Mouse (Mus musculus) gonadal fat pad, adult 2 months (tissue): ENCODE data around the gene Catsper3. TPM values are rescaled to one million over a fixed set of nuclear protein-coding genes. Genes with fewer than 3 reads are reported as not detected.

Experiments
- DNase-seq: peaks from one replicate; pipeline ENCODE4 v3.0.0-alpha.2; 2012; ENCODE audit warnings: low read depth
- polyA plus RNA-seq: library from polyadenylated mRNA; depleted of rRNA; stranded (reverse); fragments of >200 nt; gene quantifications from 2 replicates; pipeline ENCODE4 v1.2.3, GENCODE M21; 2012; rRNA removed

Catsper3 gene
- 0.41 and 0.66 TPM in 2 replicates for polyA plus RNA-seq

DNA sequence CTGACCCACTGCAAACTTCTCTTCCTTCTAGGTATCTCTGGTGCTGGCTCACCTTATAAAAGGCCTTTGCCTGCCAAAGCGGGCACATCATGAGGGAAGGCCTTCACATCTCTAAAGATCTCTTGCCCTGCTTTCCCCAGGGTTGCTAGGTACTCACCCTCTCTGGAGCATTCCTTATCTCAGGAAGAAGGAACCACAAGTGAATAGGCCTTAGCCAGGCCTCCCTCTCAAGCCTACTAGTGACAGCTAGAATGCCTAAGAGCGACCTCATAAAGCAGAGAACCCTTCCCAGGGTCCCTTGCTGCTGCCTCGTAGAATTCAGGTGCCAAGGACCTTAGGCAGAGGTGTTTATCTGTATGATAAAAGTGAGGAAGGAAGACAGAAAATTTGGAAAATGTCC is at the start of gene Catsper3:
Gene Catsper3 (plus strand): TSS at position 301 of the 400 bp plus-strand sequence.
- DNase-seq, result no peak

- DNase-seq, result no peak
Observed at GRCm38 (mm10) chr13:55737885-55738284, 46.5 kb upstream of the Catsper3 start.

DNA sequence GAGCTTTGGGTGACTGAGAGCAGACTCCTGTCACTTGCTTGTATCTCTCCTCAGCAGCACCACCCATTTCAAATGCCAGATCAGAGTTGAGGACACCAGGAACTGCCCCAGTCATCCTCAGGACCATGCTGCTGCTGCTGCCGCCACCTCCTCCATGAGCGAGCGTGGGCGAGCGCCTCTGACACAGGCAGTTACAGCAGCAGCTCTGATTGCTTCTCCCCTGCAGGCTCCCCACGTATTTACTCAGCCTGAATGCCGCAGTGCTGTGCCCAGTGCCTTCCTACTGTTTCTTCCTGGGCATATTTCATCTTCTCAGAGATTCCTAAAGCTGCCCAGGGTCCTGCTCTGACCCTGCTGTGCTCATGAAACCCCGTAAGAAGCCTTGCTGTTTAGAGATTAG is 42.1 kb upstream of the Catsper3 start:
- no peak for DNase-seq

GRCm38 (mm10) chr13:55754380-55754779 is 30.0 kb upstream of the Catsper3 start:
- no peak for DNase-seq

GRCm38 (mm10) chr13:55756789-55757188 is 27.6 kb upstream of the Catsper3 start:
- DNase-seq, result no peak

DNA sequence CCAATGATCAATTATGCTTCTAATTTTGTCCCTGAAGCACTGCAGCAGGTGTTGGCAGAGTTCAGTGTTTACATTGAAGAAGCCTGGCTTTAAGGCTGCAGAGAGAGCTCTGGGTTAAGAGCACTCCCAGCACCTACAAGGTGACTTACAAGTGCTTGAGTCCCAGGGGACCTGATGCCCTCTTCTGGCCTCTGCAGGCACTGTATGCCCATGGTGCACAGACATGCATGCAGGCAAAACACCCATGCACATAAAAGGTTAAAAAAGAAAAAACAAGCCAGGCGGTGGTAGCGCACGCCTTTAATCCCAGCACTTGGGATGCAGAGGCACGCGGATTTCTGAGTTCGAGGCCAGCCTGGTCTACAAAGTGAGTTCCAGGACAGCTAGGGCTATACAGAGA is 26.7 kb upstream of the Catsper3 start:
- no peak for DNase-seq

GRCm38 (mm10) chr13:55760576-55760975 is 23.8 kb upstream of the Catsper3 start:
- no peak for DNase-seq

DNA sequence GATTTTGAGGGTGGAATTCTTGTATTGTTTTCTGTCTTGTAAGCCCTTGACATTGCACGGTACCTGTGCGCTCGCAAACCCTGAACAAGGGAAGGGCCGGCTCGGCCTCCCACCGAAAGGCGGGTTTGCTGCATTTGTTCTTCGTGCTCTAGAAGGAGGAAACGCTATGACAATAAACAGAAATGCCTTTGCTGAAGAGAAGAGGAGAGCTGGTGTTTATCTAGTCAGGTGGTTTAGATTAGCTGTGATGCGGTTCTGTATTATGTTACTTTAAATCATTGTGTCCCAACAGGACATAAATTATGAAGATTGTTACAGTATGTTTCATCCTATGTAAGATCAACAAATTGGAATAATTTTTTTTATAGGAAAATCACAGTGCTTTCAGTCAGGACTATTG is 22.9 kb upstream of the Catsper3 start:
- no peak for DNase-seq

DNA sequence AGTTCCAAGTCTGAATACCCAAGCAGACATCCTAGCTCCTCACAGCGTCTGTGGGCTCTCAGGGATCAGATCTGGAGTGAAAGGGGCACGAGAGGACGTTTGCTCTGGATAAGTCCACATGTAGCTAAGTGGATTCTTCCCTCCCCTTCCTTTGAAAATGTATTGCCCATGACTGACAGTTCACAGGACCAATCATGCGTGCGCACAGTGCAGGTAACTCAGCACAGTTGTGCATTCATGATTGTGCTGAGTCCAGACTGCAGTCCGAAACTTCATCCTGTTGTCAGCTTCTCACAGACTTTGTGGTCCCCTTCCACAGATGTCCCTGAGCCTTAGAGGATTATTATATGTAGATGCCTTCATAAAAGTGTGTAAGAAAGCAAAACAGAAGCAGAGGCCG is 10.0 kb upstream of the Catsper3 start:
- DNase-seq, result no peak

DNA sequence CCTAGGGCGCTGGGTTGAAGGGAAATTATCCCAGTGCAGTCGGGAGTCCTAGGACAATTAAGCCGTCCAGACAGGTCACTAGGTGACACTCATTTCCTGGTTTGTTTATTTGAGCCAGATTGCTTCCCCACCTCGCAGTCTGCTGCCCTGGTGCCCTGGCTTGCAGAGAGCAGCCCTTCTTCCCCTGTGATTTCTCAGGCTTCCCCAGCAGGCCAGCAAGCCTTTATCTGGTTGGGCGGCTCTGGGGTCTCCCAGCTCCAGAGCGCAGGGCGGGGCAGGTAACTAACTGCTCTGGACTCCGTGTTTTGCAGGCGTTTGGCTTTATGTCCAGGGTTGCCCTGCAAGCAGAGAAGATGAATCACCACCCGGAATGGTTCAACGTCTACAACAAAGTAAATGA is 9.3 kb upstream of the Catsper3 start:
- no peak for DNase-seq

- DNase-seq, result no peak
Observed at GRCm38 (mm10) chr13:55786120-55786519, 1.8 kb downstream of the Catsper3 start.

DNA sequence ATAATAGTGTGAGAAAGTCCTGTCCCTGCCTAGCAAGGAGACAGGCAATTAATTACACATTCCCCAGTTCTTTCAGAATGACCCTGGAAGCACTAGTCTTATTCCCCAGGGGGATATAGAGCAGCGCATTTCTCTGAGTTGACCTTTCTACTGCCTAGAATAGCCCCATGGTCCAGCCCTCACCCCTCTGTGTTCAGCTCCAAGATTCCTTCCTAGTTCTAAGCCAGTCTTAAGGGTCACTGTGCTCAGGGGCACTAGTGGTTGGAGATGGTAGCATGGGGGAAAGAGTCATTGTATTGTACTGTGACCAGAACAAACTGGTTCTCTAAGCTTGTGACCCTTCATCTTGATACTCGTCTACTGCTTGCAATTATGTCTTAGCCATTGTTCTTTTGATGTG is 16.9 kb downstream of the Catsper3 start:
- DNase-seq, result no peak

- no peak for DNase-seq
Observed at GRCm38 (mm10) chr13:55803973-55804372, 19.6 kb downstream of the Catsper3 start.

GRCm38 (mm10) chr13:55809041-55809623 is 24.8 kb downstream of the Catsper3 start:
- DNase-seq, result no peak

DNA sequence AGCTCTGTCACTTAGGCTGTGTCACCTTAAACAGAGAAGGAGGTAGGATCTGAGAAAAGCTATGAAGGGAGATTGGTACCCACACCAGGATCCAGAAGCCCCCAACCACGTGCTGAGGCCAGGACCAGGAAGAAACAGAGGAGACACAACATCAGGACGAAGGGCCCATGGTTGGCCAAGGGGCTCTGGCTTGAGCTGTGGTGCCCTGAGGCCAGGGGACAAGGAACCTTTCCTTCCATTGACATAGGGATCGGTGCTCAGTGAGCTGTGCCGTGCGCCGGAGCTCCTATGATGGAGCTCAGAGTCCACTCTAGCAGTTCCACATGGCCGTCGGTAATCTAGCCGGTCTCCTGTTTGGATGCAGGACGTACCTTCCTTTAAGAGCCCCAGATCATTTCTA is 25.3 kb downstream of the Catsper3 start:
- DNase-seq, result no peak

- DNase-seq, result no peak
Observed at GRCm38 (mm10) chr13:55810947-55811346, 26.6 kb downstream of the Catsper3 start.

DNA sequence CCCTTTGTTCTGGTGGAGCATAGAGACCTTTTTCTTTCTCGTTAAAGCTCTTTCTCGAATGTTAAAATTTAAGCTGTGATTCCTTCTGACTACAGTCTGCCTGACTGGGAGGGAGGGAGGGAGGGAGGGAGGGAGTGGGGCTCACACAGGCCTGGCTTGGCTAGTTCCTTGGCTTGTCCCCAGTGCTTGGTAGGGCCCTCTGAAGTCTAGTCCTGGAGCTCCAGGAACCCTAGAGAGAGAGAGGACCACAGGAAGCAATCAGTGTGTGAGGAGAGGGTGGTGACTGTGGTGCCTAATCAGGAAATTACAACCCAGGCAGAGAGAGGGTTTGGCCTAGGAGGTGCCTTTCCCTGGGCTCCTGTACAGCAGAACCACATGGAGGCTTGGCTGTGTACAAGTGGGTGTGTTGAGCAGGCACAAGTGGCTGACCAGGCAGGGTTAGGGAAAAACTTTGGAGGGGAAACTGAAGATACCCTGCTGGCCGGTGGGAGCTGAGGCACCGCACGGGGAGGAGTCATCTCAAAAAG is 29.2 kb downstream of the Catsper3 start:
- no peak for DNase-seq

DNA sequence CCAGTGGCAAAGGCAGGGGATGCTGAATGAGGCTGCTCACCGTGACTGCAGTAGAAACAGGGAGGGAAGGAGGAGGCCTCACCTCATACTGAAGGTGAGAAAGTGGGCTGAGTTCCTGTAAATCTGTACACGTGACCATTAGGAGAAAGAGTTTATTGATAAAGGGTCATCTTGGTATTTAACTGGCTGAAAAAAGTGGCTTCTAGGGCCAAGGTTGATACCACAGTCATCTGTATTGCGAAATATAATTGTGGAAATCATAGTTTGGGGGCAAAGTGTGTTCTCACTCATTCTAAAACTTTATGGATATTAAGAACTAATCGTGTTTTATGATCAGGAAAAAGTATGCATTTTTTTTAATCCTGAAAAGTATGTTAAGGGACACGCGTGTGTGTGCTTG is 30.5 kb downstream of the Catsper3 start:
- no peak for DNase-seq

- no peak for DNase-seq
Observed at GRCm38 (mm10) chr13:55822499-55822898, 38.1 kb downstream of the Catsper3 start.

DNA sequence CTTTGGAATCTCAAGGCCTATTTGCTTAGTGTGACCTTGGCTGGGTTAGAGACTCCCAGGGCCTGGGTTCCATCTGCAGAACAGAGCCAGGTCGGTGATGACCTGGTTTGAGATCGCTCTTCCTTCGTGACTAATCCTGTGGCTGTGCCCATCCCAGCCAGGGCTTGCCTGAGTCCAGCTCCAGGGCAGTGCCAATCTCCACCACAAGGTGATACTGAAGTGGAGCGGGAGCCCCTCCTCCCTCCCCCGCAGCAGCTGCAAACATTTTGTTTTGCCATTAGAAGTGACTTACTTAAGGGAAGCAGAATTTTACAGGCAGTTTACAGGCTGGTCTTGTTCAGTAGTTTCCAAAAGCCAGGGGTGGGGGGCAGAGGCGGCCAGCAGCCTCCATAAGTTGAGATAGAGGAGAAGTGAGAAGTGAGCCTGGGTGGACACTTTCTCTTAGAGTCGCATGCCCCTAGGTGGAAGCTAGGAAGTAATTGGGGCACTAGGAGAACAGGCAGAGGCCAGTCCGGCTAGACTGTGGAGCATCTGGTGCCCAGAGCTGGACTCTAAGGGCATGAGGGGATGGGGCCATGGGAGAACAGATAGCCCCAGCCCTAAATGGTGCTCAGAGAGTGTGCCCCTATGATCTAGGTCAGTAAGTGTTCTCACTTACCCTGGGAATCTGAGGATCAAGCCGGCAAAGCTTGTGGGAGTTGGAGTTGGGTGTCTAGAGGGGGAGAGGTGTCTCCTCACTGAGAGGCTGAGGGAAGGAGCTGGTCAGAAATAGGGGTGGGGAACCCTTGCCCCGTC is 40.0 kb downstream of the Catsper3 start:
- no peak for DNase-seq

GRCm38 (mm10) chr13:55825245-55825681 is 40.9 kb downstream of the Catsper3 start:
- DNase-seq, result no peak

DNA sequence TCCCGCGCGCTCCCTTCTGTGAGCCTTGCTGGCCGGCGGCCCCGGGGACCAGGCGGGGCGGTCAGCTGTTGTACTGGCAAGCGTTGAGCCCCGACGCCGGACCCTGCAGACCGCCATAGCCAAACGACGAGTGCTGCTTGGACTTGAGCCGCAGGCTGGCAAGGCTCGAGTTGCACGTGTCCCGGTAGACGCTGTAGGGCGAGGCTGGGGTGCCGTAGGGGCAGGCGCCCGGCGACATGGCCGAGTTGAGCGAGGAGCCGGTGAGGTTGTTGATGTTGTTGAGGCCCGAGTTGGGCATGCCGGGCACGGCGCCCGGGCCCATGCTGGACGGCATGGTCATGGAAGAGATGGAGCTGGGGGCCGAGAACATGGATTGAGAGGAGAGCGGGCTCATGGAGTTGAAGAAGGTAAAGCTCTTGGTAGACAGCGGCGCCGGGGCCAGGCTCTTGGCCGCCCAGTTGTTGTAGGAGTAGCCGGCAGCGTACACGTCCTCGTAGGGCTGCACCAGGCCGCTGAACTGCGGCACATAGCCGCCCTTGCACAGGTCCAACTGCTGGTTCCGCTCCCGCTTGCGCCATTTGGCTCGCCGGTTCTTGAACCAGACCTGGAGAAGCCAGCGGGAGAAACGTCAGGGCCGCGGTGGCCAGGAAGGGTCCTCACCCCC is 41.8 kb downstream of the Catsper3 start:
- no peak for DNase-seq
